Mouse (Mus musculus): Measurements from ENCODE around the gene Trp53bp2. TPM values are rescaled to one million over a fixed set of nuclear protein-coding genes. Genes with fewer than 3 reads are reported as not detected.

Trp53bp2 gene
- polyA plus RNA-seq, 1 experiment from 2014 or later = 25.5 TPM

GRCm38 (mm10) chr1:182377519-182377918 is 31.5 kb upstream of the Trp53bp2 start:
- Histone ChIP-seq H3K9me3 (ENCODE audit: control insufficient read depth, low read length) (no peaks in the 10 kb centered on the region), H3K4me2 (ENCODE audit: low read length) (no peak overlapping the region), H3K4me1 (ENCODE audit: control insufficient read depth, insufficient read depth, low read length) (no peaks in the 10 kb centered on the region), H3K4me3 (replicated peaks; ENCODE audit: low read depth, low read length) (no peak overlapping the region), H3K27ac (replicated peaks; ENCODE audit: low read depth, low read length) (no peak overlapping the region), H3K27me3 (ENCODE audit: control insufficient read depth, insufficient read depth, low read length) (no peaks in the 10 kb centered on the region), H3K36me3 (ENCODE audit: control insufficient read depth, insufficient read depth, low read length) (no peaks in the 10 kb centered on the region), H3K9ac (replicated peaks; ENCODE audit: low read length) (no peak overlapping the region)
- no peak for ATAC-seq (ENCODE audit: low FRiP score, low TSS enrichment)
- DNase-seq = no peak
- WGBS = 81% methylated on average over 6 of the region's 6 CpGs

GRCm38 (mm10) chr1:182378205-182378835 is 30.7 kb upstream of the Trp53bp2 start:
- no peak for ATAC-seq (ENCODE audit: low FRiP score, low TSS enrichment)
- no peak overlapping the region for H3K27ac ChIP-seq (replicated peaks; ENCODE audit: low read depth, low read length)
- no peak overlapping the region for H3K4me2 ChIP-seq (ENCODE audit: low read length)
- no peaks in the 10 kb centered on the region for H3K27me3 ChIP-seq (ENCODE audit: control insufficient read depth, insufficient read depth, low read length)
- no peak overlapping the region for H3K4me3 ChIP-seq (replicated peaks; ENCODE audit: low read depth, low read length)
- no peak overlapping the region for H3K9ac ChIP-seq (replicated peaks; ENCODE audit: low read length)
- no peak for DNase-seq
- H3K9me3 ChIP-seq (ENCODE audit: control insufficient read depth, low read length) = no peaks in the 10 kb centered on the region
- WGBS = 87% methylated on average over 11 of the region's 11 CpGs
- no peaks in the 10 kb centered on the region; the same call in 1 of the 2 replicates for H3K4me1 ChIP-seq (ENCODE audit: control insufficient read depth, insufficient read depth, low read length)
- H3K36me3 ChIP-seq (ENCODE audit: control insufficient read depth, insufficient read depth, low read length) = no peaks in the 10 kb centered on the region

- H3K9ac ChIP-seq (replicated peaks; ENCODE audit: low read length) = no peak overlapping the region
- ATAC-seq (ENCODE audit: low FRiP score, low TSS enrichment) (no peak), DNase-seq (no peak)
- H3K4me3 ChIP-seq (replicated peaks; ENCODE audit: low read depth, low read length) = no peak overlapping the region
- H3K4me1 ChIP-seq (ENCODE audit: control insufficient read depth, insufficient read depth, low read length) = no peaks in the 10 kb centered on the region; the same call in 1 of the 2 replicates
- 87% methylated on average over 7 of the region's 7 CpGs for WGBS
- no peaks in the 10 kb centered on the region for H3K9me3 ChIP-seq (ENCODE audit: control insufficient read depth, low read length)
- H3K36me3 ChIP-seq (ENCODE audit: control insufficient read depth, insufficient read depth, low read length) = no peaks in the 10 kb centered on the region
- H3K27ac ChIP-seq (replicated peaks; ENCODE audit: low read depth, low read length) = no peak overlapping the region
- H3K27me3 ChIP-seq (ENCODE audit: control insufficient read depth, insufficient read depth, low read length) = no peaks in the 10 kb centered on the region
- H3K4me2 ChIP-seq (ENCODE audit: low read length) = no peak overlapping the region
Measured at GRCm38 (mm10) chr1:182378876-182379275, 30.1 kb upstream of the Trp53bp2 start.

- DNase-seq (no peak), ATAC-seq (ENCODE audit: low FRiP score, low TSS enrichment) (no peak)
- Histone ChIP-seq H3K9me3 (ENCODE audit: control insufficient read depth, low read length) (no peaks in the 10 kb centered on the region), H3K4me1 (ENCODE audit: control insufficient read depth, insufficient read depth, low read length) (no peaks in the 10 kb centered on the region; the same call in 1 of the 2 replicates), H3K36me3 (ENCODE audit: control insufficient read depth, insufficient read depth, low read length) (no peaks in the 10 kb centered on the region), H3K4me2 (ENCODE audit: low read length) (no peak overlapping the region), H3K9ac (replicated peaks; ENCODE audit: low read length) (no peak overlapping the region), H3K27ac (replicated peaks; ENCODE audit: low read depth, low read length) (no peak overlapping the region), H3K4me3 (replicated peaks; ENCODE audit: low read depth, low read length) (no peak overlapping the region), H3K27me3 (ENCODE audit: control insufficient read depth, insufficient read depth, low read length) (no peaks in the 10 kb centered on the region)
- 91% methylated on average over 7 of the region's 7 CpGs for WGBS
Measured at GRCm38 (mm10) chr1:182380683-182381082, 28.3 kb upstream of the Trp53bp2 start.

GRCm38 (mm10) chr1:182381327-182381726 is 27.6 kb upstream of the Trp53bp2 start:
- no peak overlapping the region for H3K4me2 ChIP-seq (ENCODE audit: low read length)
- H3K4me1 ChIP-seq (ENCODE audit: control insufficient read depth, insufficient read depth, low read length) = no peaks in the 10 kb centered on the region; the same call in 1 of the 2 replicates
- ATAC-seq (ENCODE audit: low FRiP score, low TSS enrichment) (no peak), DNase-seq (no peak)
- WGBS = 76% methylated on average over 3 of the region's 3 CpGs
- H3K9me3 ChIP-seq (ENCODE audit: control insufficient read depth, low read length) = no peaks in the 10 kb centered on the region
- H3K27me3 ChIP-seq (ENCODE audit: control insufficient read depth, insufficient read depth, low read length) = no peaks in the 10 kb centered on the region
- no peak overlapping the region for H3K4me3 ChIP-seq (replicated peaks; ENCODE audit: low read depth, low read length)
- H3K9ac ChIP-seq (replicated peaks; ENCODE audit: low read length) = no peak overlapping the region
- no peak overlapping the region for H3K27ac ChIP-seq (replicated peaks; ENCODE audit: low read depth, low read length)
- no peaks in the 10 kb centered on the region for H3K36me3 ChIP-seq (ENCODE audit: control insufficient read depth, insufficient read depth, low read length)

- Histone ChIP-seq H3K27ac (replicated peaks; ENCODE audit: low read depth, low read length) (no peak overlapping the region), H3K4me2 (ENCODE audit: low read length) (no peak overlapping the region), H3K36me3 (ENCODE audit: control insufficient read depth, insufficient read depth, low read length) (no peaks in the 10 kb centered on the region), H3K9ac (replicated peaks; ENCODE audit: low read length) (no peak overlapping the region), H3K4me3 (replicated peaks; ENCODE audit: low read depth, low read length) (no peak overlapping the region), H3K4me1 (ENCODE audit: control insufficient read depth, insufficient read depth, low read length) (no peaks in the 10 kb centered on the region; the same call in 1 of the 2 replicates), H3K9me3 (ENCODE audit: control insufficient read depth, low read length) (no peaks in the 10 kb centered on the region), H3K27me3 (ENCODE audit: control insufficient read depth, insufficient read depth, low read length) (no peaks in the 10 kb centered on the region)
- WGBS = 22% methylated on average over 9 of the region's 9 CpGs
- no peak for DNase-seq
- no peak for ATAC-seq (ENCODE audit: low FRiP score, low TSS enrichment)
Measured at GRCm38 (mm10) chr1:182383096-182383495, 25.9 kb upstream of the Trp53bp2 start.

- Histone ChIP-seq H3K9me3 (ENCODE audit: control insufficient read depth, low read length) (no peaks in the 10 kb centered on the region), H3K4me3 (replicated peaks; ENCODE audit: low read depth, low read length) (no peak overlapping the region), H3K27ac (replicated peaks; ENCODE audit: low read depth, low read length) (no peak overlapping the region), H3K9ac (replicated peaks; ENCODE audit: low read length) (no peak overlapping the region), H3K27me3 (ENCODE audit: control insufficient read depth, insufficient read depth, low read length) (no peaks in the 10 kb centered on the region), H3K36me3 (ENCODE audit: control insufficient read depth, insufficient read depth, low read length) (no peaks in the 10 kb centered on the region), H3K4me2 (ENCODE audit: low read length) (no peak overlapping the region), H3K4me1 (ENCODE audit: control insufficient read depth, insufficient read depth, low read length) (no peaks in the 10 kb centered on the region; the same call in 1 of the 2 replicates)
- no peak for DNase-seq
- no peak for ATAC-seq (ENCODE audit: low FRiP score, low TSS enrichment)
- 87% methylated on average over 8 of the region's 8 CpGs for WGBS
Measured at GRCm38 (mm10) chr1:182386449-182386848, 22.5 kb upstream of the Trp53bp2 start.

GRCm38 (mm10) chr1:182388729-182389128 is 20.2 kb upstream of the Trp53bp2 start:
- no peak for DNase-seq
- Histone ChIP-seq H3K36me3 (ENCODE audit: control insufficient read depth, insufficient read depth, low read length) (no peaks in the 10 kb centered on the region), H3K9ac (replicated peaks; ENCODE audit: low read length) (no peak overlapping the region), H3K27ac (replicated peaks; ENCODE audit: low read depth, low read length) (no peak overlapping the region), H3K4me2 (ENCODE audit: low read length) (no peak overlapping the region), H3K27me3 (ENCODE audit: control insufficient read depth, insufficient read depth, low read length) (no peaks in the 10 kb centered on the region), H3K4me3 (replicated peaks; ENCODE audit: low read depth, low read length) (no peak overlapping the region), H3K4me1 (ENCODE audit: control insufficient read depth, insufficient read depth, low read length) (no peaks in the 10 kb centered on the region), H3K9me3 (ENCODE audit: control insufficient read depth, low read length) (no peaks in the 10 kb centered on the region)
- WGBS = 67% methylated on average over 4 of the region's 4 CpGs
- no peak for ATAC-seq (ENCODE audit: low FRiP score, low TSS enrichment)

- WGBS = 63% methylated on average over 8 of the region's 8 CpGs
- no peak overlapping the region for H3K4me3 ChIP-seq (replicated peaks; ENCODE audit: low read depth, low read length)
- H3K27me3 ChIP-seq (ENCODE audit: control insufficient read depth, insufficient read depth, low read length) = no peaks in the 10 kb centered on the region
- no peak overlapping the region for H3K9ac ChIP-seq (replicated peaks; ENCODE audit: low read length)
- no peak overlapping the region for H3K4me2 ChIP-seq (ENCODE audit: low read length)
- H3K27ac ChIP-seq (replicated peaks; ENCODE audit: low read depth, low read length) = no peak overlapping the region
- H3K9me3 ChIP-seq (ENCODE audit: control insufficient read depth, low read length) = no peaks in the 10 kb centered on the region
- DNase-seq (peak; percentile 46), ATAC-seq (ENCODE audit: low FRiP score, low TSS enrichment) (no peak)
- no peaks in the 10 kb centered on the region for H3K36me3 ChIP-seq (ENCODE audit: control insufficient read depth, insufficient read depth, low read length)
- H3K4me1 ChIP-seq (ENCODE audit: control insufficient read depth, insufficient read depth, low read length) = no peaks in the 10 kb centered on the region
Measured at GRCm38 (mm10) chr1:182398171-182398570, 10.8 kb upstream of the Trp53bp2 start.

Data from midbrain, embryonic 14.5 days (tissue).